Mouse (Mus musculus): ENCODE data around the gene Gbe1. TPM values are rescaled to one million over a fixed set of nuclear protein-coding genes. Genes with fewer than 3 reads are reported as not detected.

Gene Gbe1
- polyA plus RNA-seq, 1 experiment = 12.3 TPM

DNA sequence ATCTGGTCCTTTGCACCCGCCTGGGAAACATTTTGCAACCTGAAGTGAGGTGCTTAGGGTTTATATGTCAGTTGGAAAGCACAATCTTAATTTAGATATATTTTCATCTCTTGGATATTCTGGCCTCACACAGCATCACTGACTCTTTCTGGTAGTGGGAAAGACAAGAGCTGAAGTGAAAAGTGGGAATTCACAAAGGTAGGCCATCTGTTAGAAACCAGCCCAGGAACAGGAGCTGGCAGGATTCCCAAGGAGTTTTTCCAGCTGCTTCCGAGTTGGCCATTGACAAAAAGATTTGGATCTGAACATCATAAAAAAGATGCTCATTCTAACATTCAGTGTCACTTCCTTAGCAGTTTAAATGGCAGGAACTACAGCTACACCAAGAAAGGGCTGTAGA, 294.6 kb downstream of the Gbe1 start:
- TF ChIP-seq CTCF (IDR thresholded peaks at IDR 0.05; ENCODE audit: insufficient read depth, low read length) (no peak), POLR2A (IDR thresholded peaks at IDR 0.05; ENCODE audit: borderline replicate concordance, extremely low read depth, low read depth, low read length) (no peak)
- no peak overlapping the region for H3K4me3 ChIP-seq (replicated peaks; ENCODE audit: extremely low read depth, low read depth, low read length)
- 62% methylated on average over 2 of the region's 2 CpGs for WGBS
- no peak for DNase-seq
- no peaks in the 10 kb centered on the region for H3K4me1 ChIP-seq (ENCODE audit: control insufficient read depth, insufficient read depth, low read length)

DNA sequence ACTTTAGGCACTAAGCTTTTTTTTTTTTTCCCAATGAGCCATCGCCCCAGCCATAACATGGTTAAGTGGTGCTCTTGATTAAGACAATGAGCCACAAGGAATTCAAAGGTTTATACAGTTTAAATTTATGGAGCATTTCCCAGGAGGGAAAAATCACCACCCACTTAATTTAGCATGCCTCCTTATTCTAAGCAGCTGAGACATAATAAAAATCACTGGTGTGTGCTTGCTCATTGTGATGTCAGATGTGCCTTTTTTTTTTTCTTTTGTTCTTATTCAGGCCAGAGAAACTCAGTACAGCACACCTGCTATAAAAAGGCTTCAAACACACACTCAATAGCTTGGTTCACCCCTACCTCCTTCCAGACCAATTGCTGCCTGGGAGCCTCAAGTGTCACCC, 303.9 kb downstream of the Gbe1 start:
- Histone ChIP-seq H3K4me1 (ENCODE audit: control insufficient read depth, insufficient read depth, low read length) (no peaks in the 10 kb centered on the region), H3K4me3 (replicated peaks; ENCODE audit: extremely low read depth, low read depth, low read length) (no peak overlapping the region)
- 72% methylated on average over 1 of the region's 1 CpGs for WGBS
- TF ChIP-seq CTCF (IDR thresholded peaks at IDR 0.05; ENCODE audit: insufficient read depth, low read length) = no peak
- no peak for TF ChIP-seq POLR2A (IDR thresholded peaks at IDR 0.05; ENCODE audit: borderline replicate concordance, extremely low read depth, low read depth, low read length)
- no peak for DNase-seq

DNA sequence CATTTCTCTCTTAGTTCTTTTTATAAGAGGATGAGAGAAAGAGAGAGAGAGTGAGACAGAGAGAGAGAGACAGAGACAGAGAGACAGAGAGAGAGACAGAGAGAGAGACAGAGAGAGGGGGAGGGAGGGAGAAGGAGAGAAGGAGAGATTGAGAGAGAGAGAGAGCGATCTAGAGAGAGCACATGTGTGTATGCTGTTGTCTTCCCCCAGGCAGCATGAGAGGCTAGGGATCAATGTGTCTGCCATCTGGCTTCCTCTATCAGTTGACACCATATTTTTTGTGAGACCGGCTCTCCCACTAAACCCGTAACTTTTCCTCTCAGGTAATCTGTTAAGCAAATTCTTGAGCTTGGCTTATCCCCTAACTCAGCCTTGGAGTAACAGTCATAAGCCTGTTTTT, 304.4 kb downstream of the Gbe1 start:
- TF ChIP-seq CTCF (IDR thresholded peaks at IDR 0.05; ENCODE audit: insufficient read depth, low read length) (no peak), POLR2A (IDR thresholded peaks at IDR 0.05; ENCODE audit: borderline replicate concordance, extremely low read depth, low read depth, low read length) (no peak)
- no peaks in the 10 kb centered on the region for H3K4me1 ChIP-seq (ENCODE audit: control insufficient read depth, insufficient read depth, low read length)
- 90% methylated on average over 3 of the region's 3 CpGs for WGBS
- DNase-seq = no peak
- H3K4me3 ChIP-seq (replicated peaks; ENCODE audit: extremely low read depth, low read depth, low read length) = no peak overlapping the region
